Mouse (Mus musculus): ENCODE measurements around the gene Wdr76.
"Not testable (repeated sequence)": the region's sequence is repeated elsewhere in the genome, so short reads cannot be mapped to it uniquely, and the experiment has no call there.

Gene Wdr76

GRCm38 (mm10) chr2:121505942-121506882, at the start of gene Wdr76, which contains the start of gene Mfap1a:
Wdr76 (plus strand) TSS chr2:121506723.
Mfap1a (minus strand) TSS chr2:121506665.
- peak; percentile 89 for DNase-seq (ENCODE audit: low read depth)

GRCm38 (mm10) chr2:121460071-121460470, 46.5 kb upstream of the Wdr76 start:
- DNase-seq (ENCODE audit: low read depth): no peak

- DNase-seq (ENCODE audit: low read depth): not testable (repeated sequence)
Measured at GRCm38 (mm10) chr2:121468982-121469381, 37.5 kb upstream of the Wdr76 start.

GRCm38 (mm10) chr2:121472783-121473182, 33.7 kb upstream of the Wdr76 start:
- DNase-seq (ENCODE audit: low read depth): not testable (repeated sequence)

GRCm38 (mm10) chr2:121473301-121474179, 33.0 kb upstream of the Wdr76 start, which contains the start of gene Mfap1b:
Mfap1b (minus strand) TSS chr2:121474067.
- DNase-seq (ENCODE audit: low read depth): peak; percentile 90

- DNase-seq (ENCODE audit: low read depth): no peak
Measured at GRCm38 (mm10) chr2:121474180-121474535, 32.4 kb upstream of the Wdr76 start.

DNA sequence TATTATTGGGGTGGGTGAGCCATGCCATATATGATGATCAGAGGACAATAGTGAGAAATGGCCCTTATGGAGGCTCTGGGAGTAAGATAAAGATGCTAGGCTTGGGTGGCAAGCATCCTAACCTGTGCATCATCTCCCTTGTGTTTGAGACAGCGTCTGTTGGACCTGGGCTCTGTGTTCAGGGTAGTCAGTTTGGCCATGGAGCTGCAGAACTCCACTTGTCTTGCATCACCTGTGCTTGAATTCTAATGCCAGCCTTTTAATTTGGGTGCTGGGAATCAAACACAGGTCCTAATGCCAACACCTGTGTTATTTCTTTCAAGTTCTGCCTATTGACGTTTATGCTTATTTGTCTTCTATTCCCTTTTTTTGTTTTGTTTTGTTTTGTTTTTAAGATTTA, 31.2 kb upstream of the Wdr76 start:
- DNase-seq (ENCODE audit: low read depth): not testable (repeated sequence)

GRCm38 (mm10) chr2:121477491-121478266, 28.8 kb upstream of the Wdr76 start:
- no peak for DNase-seq (ENCODE audit: low read depth)

- DNase-seq (ENCODE audit: low read depth): peak; percentile 66
Measured at GRCm38 (mm10) chr2:121480498-121480897, 26.0 kb upstream of the Wdr76 start.

- DNase-seq (ENCODE audit: low read depth): not testable (repeated sequence)
Measured at GRCm38 (mm10) chr2:121480916-121481315, 25.6 kb upstream of the Wdr76 start.

GRCm38 (mm10) chr2:121483576-121483975, 22.9 kb upstream of the Wdr76 start:
- DNase-seq (ENCODE audit: low read depth): no peak

GRCm38 (mm10) chr2:121484403-121484802, 22.1 kb upstream of the Wdr76 start:
- not testable (repeated sequence) for DNase-seq (ENCODE audit: low read depth)

DNA sequence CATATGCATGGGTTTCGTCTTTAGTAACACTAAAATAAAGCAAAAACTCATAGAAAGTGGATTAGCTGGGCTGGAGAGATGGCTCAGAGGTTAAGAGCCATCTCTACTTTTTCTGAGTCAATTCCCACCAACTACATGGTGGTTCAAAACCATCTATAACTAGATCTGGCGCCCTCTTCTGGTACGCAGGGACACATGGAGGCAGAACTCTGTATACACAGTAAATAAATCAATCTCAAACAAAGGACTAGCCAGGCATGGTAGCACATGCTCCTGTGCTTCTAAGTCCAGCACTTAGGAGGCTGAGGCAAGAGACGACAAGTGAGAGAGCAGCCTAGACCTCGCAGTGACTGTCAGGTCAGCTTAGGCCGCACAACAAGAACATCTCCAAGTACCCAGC, 5.0 kb upstream of the Wdr76 start:
- DNase-seq (ENCODE audit: low read depth): not testable (repeated sequence)

DNA sequence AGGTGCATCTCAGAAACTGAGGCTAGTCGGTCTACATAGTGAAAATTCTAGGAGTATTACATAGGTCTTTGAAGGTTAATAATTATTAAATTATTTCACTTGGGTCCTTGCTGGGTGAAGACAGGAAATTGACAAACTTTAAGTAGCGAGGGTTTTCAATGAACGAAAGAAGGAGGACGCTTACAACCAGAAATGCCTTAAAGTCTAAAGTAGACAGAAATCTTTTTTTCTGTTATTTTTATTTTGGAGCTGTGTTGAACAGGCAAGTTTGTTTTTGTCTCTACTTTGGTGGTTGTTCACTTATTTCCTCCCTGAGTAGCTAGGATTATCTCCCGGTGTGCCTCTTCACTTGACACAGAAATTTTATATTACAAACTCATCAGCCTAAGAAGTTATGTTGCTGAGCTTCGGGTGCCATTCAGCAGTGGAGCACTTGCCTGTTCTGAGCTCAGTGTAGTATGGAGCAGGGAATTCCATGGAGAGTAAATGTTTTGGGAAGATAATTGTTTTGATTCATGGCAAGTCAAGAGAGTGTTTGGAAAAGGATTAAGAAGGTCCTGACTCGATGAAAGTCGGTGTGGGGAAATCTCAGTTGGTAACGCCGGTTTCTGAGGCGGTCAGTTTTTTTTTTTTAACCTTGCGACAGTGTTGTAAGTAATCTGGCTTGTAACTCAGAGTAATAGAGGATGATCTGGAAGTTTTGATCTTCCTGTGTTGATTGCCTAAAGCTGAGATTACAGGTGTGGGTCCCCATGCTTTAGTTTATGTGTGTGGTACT, 839 bp downstream of the Wdr76 start:
- peak; percentile 16 for DNase-seq (ENCODE audit: low read depth)

DNA sequence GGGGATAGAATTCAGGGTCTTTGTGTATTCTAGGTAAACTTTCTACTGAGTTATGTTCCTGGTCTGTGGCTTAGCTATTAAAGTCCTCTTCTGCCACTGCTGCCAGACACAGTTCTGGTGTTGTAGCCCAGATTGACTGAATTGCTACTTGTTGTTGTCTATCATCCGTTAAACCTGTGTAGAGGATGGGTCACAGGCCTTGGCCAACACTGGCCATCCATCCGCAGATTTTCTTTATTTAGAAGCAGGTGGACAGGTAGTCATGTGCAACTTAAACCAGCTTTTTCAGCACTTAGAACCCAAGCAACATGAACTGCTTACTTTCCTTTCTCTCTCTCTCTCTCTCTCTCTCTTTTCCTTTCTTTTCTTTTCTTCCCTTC, 1.4 kb downstream of the Wdr76 start:
- peak; percentile 8 for DNase-seq (ENCODE audit: low read depth)

- peak; percentile 44 for DNase-seq (ENCODE audit: low read depth)
Measured at GRCm38 (mm10) chr2:121509584-121509983, 3.1 kb downstream of the Wdr76 start.

DNA sequence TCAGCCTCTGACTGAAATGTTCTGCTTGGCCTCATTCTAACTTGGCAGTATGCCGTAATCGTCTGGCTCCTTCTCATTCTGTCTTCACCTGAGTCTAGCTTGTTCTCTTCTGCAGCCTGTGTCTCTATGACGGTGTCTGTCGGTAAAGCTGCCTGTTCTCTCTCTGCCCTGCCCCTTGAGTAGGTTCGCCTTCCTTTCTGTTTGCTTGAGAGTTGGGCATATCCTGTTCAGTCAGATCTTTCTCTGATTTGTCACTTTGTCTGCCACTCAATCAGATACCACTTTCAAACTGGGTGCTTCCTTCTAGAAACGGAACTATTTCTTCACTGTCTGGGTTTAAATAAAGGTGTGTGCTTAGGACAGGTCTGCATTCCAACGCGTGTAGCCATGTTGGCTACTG, 4.9 kb downstream of the Wdr76 start:
- DNase-seq (ENCODE audit: low read depth): peak; percentile 90

- not testable (repeated sequence) for DNase-seq (ENCODE audit: low read depth)
Measured at GRCm38 (mm10) chr2:121512991-121513765, 6.7 kb downstream of the Wdr76 start.

- DNase-seq (ENCODE audit: low read depth): peak; percentile 9
Measured at GRCm38 (mm10) chr2:121514211-121514610, 7.7 kb downstream of the Wdr76 start.

DNA sequence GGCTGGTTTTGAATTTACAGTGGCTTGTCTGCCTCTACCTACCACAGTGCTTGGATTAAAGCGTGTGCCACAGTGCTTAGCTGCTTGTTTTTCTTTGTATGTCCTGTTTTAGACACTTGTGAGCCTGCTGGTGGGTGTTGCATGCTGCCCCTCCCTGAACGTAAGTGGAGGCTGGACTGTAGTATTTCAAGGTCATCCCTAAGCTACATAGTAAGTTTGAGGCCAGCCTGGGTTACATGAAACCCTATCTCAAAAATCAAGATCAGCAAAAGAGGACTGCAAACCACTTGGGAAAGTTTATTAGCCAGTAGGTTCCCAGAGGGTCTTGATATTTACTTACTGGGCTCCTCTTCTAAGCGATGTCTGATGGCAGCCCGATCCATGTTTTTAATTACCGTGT, 11.6 kb downstream of the Wdr76 start:
- no peak for DNase-seq (ENCODE audit: low read depth)
